Mouse (Mus musculus) midbrain, embryonic 13.5 days (tissue): Measurements from ENCODE around the gene Tnni3k. TPM values are rescaled to one million over a fixed set of nuclear protein-coding genes. Genes with fewer than 3 reads are reported as not detected.

Source experiments
- ATAC-seq: fragments of 200-750 bp; cut with Nextera tagmentation; 2 replicates; pipeline ENCODE4 v1.8.0; 2017; ENCODE audit warnings: mild to moderate bottlenecking, moderate TSS enrichment, moderate library complexity
- H3K27ac ChIP-seq: fragments of 300-500 bp; sonication (generic); 2 replicates; pipeline ENCODE4 v1.5.1; 2015; ENCODE audit warnings: inconsistent platforms, mild to moderate bottlenecking, moderate library complexity
- H3K27me3 ChIP-seq: fragments of 300-500 bp; sonication (generic); 2 replicates; pipeline ENCODE4 v1.6.1; 2015; ENCODE audit warnings: mild to moderate bottlenecking, inconsistent platforms
- H3K36me3 ChIP-seq: fragments of 300-500 bp; sonication (generic); 2 replicates; pipeline ENCODE4 v1.6.1; 2015; ENCODE audit warnings: mild to moderate bottlenecking, inconsistent platforms
- H3K4me1 ChIP-seq: fragments of 300-500 bp; sonication (generic); replicated peaks from 2 replicates; pipeline ENCODE4 v1.6.1; 2015; ENCODE audit warnings: inconsistent platforms
- H3K4me2 ChIP-seq: fragments of 300-500 bp; sonication (generic); replicated peaks from 2 replicates; pipeline ENCODE4 v1.6.1; 2015; ENCODE audit warnings: moderate library complexity, mild to moderate bottlenecking, inconsistent platforms
- H3K4me3 ChIP-seq: fragments of 300-500 bp; sonication (generic); replicated peaks from 2 replicates; pipeline ENCODE4 v1.5.1; 2015; ENCODE audit warnings: mild to moderate bottlenecking, inconsistent platforms
- H3K9ac ChIP-seq: fragments of 300-500 bp; sonication (generic); replicated peaks from 2 replicates; pipeline ENCODE4 v1.6.1; 2015; ENCODE audit warnings: mild to moderate bottlenecking, inconsistent platforms
- H3K9me3 ChIP-seq: fragments of 300-500 bp; sonication (generic); 2 replicates; pipeline ENCODE4 v1.6.1; 2016; ENCODE audit warnings: mild to moderate bottlenecking, inconsistent platforms
- WGBS: fragments of 180-500 bp; shearing (Covaris S2); methylation state at CpG from one replicate; pipeline ENCODE4 v1.1.7; 2015; 5-methylcytosine and 5-hydroxymethylcytosine counted together
- polyA plus RNA-seq: library from polyadenylated mRNA; unstranded; fragments of >200 nt; fragmentation: Nextera tagmentation; extraction: Ambion mirVana; gene quantifications from 2 replicates; pipeline ENCODE4 v1.2.1, GENCODE M21; 2015

Gene Tnni3k
- 0.08 TPM in 1 of 2 replicates, not detected in the other for polyA plus RNA-seq

DNA sequence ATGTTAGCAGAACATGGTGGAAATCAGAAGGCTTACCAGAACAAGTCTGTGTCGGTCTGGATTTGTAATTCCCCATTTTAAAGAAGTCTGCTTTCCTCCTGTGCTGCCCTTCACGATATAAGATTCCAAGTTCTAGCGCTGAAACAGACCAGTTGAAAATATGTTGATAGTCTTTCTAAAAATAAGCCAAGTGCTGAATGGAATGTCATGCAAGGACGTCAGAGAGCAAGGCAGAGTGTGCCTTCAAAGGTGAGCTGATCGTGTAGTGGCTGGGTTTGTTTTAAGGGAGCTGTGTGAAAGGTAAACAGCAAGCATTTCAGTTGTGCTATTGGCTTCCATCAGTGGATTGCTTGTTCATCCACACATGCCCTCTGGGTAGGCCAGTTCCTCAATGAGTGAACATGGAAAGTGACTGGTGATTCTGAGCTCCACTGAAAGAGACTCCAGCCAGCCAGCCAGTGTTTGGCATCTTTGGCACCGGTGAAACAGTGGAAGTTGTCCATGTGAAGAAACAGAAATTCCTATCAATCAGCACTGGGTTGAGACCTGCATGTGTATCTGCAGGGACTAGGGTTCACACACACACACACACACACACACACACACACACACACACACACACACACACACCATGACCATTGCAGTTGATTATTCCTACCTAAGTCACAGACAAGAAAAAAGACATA, at the start of gene Tnni3k:
Gene Tnni3k, minus strand, starts transcription at position 177 of the 686 bp plus-strand sequence.
- H3K4me2 ChIP-seq = no peak within 1 kb of the TSS
- H3K27me3 ChIP-seq = no peaks in the 10 kb centered on the region
- H3K36me3 ChIP-seq = no peaks in the 10 kb centered on the region
- no peaks in the 10 kb centered on the region for H3K4me1 ChIP-seq
- no peaks in the 10 kb centered on the region for H3K9me3 ChIP-seq
- no peak within 1 kb of the TSS for H3K27ac ChIP-seq
- 83% methylated on average over 6 of the region's 6 CpGs for WGBS
- no peak within 1 kb of the TSS for H3K9ac ChIP-seq
- no peak for ATAC-seq
- H3K4me3 ChIP-seq = no peak within 1 kb of the TSS

DNA sequence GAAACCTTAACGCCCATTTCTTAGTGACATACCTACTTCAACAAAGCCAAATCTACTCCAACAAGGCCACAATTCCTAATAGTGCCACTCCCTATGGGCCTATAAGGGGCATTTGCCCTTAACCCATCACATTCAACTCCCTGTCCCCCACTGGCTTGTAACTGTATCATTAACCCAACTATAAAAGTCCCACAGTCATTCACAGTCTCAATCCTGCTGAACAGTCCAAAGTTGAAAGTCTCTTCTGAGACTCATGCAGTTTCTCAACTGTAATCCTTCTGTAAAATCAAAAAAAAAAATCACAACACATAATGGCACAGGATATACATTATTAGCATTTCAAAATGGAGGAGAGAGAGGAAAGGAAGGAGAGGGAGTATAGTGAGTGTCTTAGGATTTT, 44.1 kb upstream of the Tnni3k start:
- Histone ChIP-seq H3K9me3 (no peaks in the 10 kb centered on the region), H3K27me3 (no peaks in the 10 kb centered on the region), H3K9ac (no peak overlapping the region), H3K27ac (no peak overlapping the region), H3K4me1 (no peaks in the 10 kb centered on the region), H3K36me3 (no peaks in the 10 kb centered on the region), H3K4me3 (no peak overlapping the region), H3K4me2 (no peak overlapping the region)
- WGBS = 86% methylated on average over 1 of the region's 1 CpGs
- no peak for ATAC-seq

DNA sequence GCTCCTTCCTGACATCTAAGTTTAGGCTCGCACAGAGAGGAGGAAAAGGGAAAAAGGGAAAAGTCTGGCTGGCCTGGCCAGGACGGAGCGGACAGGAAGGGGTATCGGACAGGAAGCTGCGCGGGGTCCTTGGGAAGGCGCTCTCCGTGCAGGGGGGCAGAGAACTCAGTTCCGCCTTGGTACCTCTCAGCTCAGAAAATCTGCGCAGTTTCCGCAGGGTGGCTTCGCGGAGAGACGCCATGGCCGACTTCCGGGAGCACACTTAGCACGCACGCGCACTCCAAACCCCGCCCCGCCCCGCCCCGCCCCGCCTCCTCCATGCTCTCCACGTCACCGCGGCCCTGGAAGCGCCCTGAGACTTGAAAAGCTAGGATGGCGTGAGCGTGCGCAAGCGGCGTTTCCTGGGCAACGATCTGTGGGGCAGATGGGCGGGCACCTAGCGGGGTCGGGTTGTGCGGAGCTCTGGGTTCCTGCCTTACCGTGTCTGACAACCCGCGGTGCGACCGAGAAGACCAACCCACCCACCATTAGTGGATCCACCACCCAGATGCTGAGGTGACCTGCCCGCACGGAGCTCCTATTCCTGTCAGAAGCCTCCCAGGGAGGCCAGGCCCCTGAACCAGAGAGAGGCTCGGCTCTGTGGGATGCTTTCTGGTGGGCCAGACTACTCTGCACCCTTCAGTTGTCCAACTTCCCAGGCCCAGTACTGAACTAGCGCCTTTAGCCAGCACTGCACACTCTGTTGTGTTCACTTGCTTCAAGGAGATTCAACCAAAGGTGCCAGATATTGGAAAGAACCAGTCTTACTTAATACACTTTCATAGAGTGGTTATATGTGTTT, 38.1 kb upstream of the Tnni3k start, which contains the start of the genes Fpgt and Lrriq3:
Gene Fpgt, minus strand, starts transcription at position 288 of the 841 bp plus-strand sequence.
Gene Lrriq3, plus strand, starts transcription at position 319 of the 841 bp plus-strand sequence.
- Histone ChIP-seq H3K27ac (peak within 1 kb of the TSS; percentile 91), H3K4me3 (peak within 1 kb of the TSS; percentile 54), H3K9me3 (no peaks in the 10 kb centered on the region), H3K4me1 (peaks cover 10% of the 10 kb centered on the region), H3K27me3 (no peaks in the 10 kb centered on the region), H3K9ac (peak within 1 kb of the TSS; percentile 76), H3K4me2 (peak within 1 kb of the TSS; percentile 59), H3K36me3 (no peaks in the 10 kb centered on the region)
- WGBS = under 1% methylated on average over 47 of the region's 47 CpGs
- peak; percentile 99 for ATAC-seq

DNA sequence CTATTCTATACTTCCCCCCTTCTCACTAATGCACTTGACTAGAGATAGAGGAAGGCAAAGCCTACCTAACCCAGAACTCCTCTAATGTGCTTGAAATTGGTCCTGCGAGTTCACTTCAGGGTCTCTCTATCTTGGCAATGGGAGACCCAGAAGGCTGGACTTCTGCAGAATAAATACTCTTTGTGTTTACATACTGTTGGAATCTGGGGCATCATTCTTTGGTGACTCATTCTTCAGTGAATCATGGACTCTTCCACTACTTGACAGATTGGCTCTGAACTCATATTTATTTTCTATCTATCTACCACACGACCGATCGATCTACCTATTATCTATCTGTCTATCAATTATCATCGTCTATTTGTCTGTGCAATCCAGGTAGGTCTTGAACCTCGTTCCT, 36.9 kb upstream of the Tnni3k start:
- Histone ChIP-seq H3K36me3 (peaks cover 7% of the 10 kb centered on the region), H3K27me3 (no peaks in the 10 kb centered on the region), H3K27ac (no peak overlapping the region), H3K4me3 (peak overlapping the region; percentile 54), H3K9ac (peak overlapping the region; percentile 70; the same call in 1 of the 2 replicates), H3K4me1 (peaks cover 10% of the 10 kb centered on the region), H3K9me3 (no peaks in the 10 kb centered on the region), H3K4me2 (peak overlapping the region; percentile 59)
- no peak for ATAC-seq
- WGBS = 96% methylated on average over 6 of the region's 6 CpGs

DNA sequence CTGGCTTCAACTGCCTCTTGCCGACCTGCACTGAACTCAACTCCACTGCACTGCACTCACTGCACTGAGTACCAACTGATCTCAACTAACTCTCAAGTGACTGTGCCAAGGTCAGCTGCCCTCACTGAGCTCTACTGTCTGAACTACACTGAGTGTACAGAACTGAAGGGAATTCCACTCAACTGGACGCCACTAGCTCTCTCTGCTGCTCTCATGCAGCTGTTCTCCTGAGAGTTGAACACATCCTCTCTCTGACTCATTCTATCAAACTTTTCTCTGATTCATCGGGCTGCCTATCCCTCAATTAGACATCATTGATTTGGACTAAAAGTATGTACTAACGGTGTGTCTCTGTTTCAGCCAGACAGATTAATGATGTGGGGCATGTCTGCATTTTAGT, 22.7 kb upstream of the Tnni3k start:
- 85% methylated on average over 4 of the region's 4 CpGs for WGBS
- H3K9ac ChIP-seq = no peak overlapping the region
- no peak for ATAC-seq

DNA sequence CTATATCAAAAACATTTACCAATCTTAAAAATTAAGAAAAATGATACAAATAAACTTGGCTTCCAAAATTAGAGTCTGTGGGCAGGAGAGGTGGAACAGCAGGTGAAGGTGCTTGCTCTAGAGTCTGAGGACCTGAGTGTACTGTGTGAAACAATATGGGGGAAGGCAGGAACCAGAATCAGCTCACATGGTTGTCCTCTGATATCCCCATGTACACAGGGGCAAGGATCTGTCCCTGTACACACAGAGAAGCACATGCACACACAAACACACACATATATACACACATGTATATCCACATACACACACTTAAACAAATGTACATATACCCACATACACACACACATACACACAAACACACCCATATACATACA, 4.2 kb upstream of the Tnni3k start:
- Histone ChIP-seq H3K36me3 (no peaks in the 10 kb centered on the region), H3K4me2 (no peak overlapping the region)

More for the DNA sequence above, 22.7 kb upstream of the Tnni3k start:
- Histone ChIP-seq H3K36me3 (no peaks in the 10 kb centered on the region), H3K27ac (no peak overlapping the region), H3K4me1 (no peaks in the 10 kb centered on the region), H3K4me3 (no peak overlapping the region), H3K27me3 (no peaks in the 10 kb centered on the region), H3K9me3 (no peaks in the 10 kb centered on the region), H3K4me2 (no peak overlapping the region)

DNA sequence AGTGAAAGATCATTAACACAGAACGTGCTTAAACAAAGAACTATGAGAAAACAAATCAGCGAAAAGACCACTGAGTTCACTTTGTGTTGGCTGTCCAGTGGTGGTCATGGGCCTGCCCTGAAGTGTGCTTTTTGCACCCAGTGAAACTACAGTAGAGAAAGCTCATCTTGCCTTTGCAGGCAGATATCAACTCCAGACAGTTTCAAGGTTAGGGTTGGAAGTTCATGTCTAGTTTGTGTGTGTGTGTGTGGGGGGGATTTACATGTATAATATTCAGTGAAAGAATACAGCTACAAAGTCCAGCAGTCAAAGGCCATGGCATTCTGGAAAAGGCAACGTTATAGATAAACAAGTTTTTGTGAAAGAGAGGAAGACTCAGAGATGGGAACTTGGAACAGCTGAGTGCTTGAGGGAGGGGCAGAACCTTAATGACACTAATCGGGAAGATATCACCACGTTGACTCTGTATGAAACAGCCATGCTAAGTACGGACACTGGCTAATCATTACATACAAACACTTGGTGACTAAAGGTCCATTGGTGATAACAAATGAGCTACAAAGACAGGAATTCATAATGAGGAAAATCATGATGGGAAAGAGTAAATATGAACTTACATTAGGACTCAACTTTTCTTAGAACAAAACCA, 3.7 kb upstream of the Tnni3k start:
- no peak overlapping the region for H3K4me3 ChIP-seq
- no peaks in the 10 kb centered on the region for H3K36me3 ChIP-seq
- H3K9ac ChIP-seq = no peak overlapping the region
- no peaks in the 10 kb centered on the region for H3K27me3 ChIP-seq
- no peak overlapping the region for H3K4me2 ChIP-seq
- no peak overlapping the region for H3K27ac ChIP-seq
- no peak for ATAC-seq
- H3K9me3 ChIP-seq = no peaks in the 10 kb centered on the region
- H3K4me1 ChIP-seq = no peaks in the 10 kb centered on the region
- 87% methylated on average over 6 of the region's 6 CpGs for WGBS

More for the DNA sequence above, 4.2 kb upstream of the Tnni3k start:
- Histone ChIP-seq H3K4me1 (no peaks in the 10 kb centered on the region), H3K9me3 (no peaks in the 10 kb centered on the region), H3K27ac (no peak overlapping the region), H3K27me3 (no peaks in the 10 kb centered on the region), H3K9ac (no peak overlapping the region), H3K4me3 (no peak overlapping the region)
- ATAC-seq = no peak

DNA sequence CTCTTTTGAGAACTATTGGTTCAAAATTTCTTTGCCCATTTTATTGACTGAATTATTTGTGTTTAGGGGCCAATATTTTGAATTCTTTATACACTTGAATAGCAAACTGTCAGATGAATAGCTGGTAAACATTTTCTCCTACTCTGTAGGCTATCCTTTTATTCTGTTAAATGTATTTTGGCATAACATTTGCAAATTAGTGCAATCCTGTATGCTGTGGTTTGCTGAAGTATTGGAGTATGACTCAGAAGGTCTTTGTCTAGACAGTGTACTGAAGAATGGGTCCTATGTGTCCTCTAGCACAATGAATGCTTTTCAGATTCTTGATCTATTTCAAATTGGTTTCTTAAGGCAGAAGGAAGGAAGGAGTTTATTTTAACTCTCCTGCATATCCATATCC, 2.4 kb upstream of the Tnni3k start:
- Histone ChIP-seq H3K27ac (no peak overlapping the region), H3K9me3 (no peaks in the 10 kb centered on the region), H3K9ac (no peak overlapping the region), H3K36me3 (no peaks in the 10 kb centered on the region), H3K4me1 (no peaks in the 10 kb centered on the region), H3K4me3 (no peak overlapping the region), H3K4me2 (no peak overlapping the region), H3K27me3 (no peaks in the 10 kb centered on the region)
- no peak for ATAC-seq

DNA sequence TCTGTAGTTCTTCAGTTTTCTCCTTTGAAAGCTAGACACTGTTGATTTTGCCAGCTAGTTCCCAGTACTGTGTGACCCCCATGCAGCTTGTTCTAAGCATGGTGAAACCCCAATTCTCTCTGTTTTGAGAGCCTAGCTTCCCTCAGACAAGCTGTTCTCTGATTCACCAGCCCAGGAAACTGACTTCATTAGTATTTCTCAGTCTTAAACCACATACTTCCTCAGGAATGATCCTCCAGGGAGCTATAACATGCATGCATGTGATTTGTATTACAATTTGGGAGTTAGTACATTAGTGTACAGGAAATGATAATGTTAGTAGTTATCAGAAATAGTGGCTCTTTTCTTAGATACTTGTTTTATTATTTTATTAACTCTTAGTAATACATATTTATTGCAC, 1.4 kb upstream of the Tnni3k start:
- ATAC-seq = no peak
- H3K9me3 ChIP-seq = no peaks in the 10 kb centered on the region

DNA sequence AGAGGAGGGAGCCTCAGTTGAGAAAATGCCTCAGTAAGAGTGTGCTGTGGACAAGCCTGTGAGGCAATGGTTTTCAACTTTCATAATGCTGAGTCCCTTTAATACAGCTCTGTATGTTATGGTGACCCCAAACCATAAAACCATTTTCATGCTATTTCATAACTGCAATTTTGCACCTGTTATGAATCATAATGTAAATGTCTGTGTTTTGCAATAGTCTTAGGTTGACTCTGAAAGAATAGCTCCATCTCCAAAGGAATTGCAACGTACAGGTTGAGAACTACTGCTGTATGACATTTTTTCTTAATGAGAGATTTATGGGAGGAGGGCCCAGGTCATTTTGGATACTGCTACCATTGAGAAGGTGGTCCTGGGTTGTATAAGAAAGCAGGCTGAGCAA, 2.0 kb downstream of the Tnni3k start:
- no peak for ATAC-seq
- Histone ChIP-seq H3K4me1 (no peaks in the 10 kb centered on the region), H3K36me3 (no peaks in the 10 kb centered on the region), H3K9ac (no peak overlapping the region), H3K9me3 (no peaks in the 10 kb centered on the region), H3K4me3 (no peak overlapping the region), H3K27me3 (no peaks in the 10 kb centered on the region), H3K4me2 (no peak overlapping the region), H3K27ac (no peak overlapping the region)
- WGBS = 70% methylated on average over 1 of the region's 1 CpGs

More for the DNA sequence above, 1.4 kb upstream of the Tnni3k start:
- Histone ChIP-seq H3K4me2 (no peak overlapping the region), H3K27ac (no peak overlapping the region), H3K9ac (no peak overlapping the region), H3K4me1 (no peaks in the 10 kb centered on the region), H3K4me3 (no peak overlapping the region), H3K27me3 (no peaks in the 10 kb centered on the region), H3K36me3 (no peaks in the 10 kb centered on the region)

DNA sequence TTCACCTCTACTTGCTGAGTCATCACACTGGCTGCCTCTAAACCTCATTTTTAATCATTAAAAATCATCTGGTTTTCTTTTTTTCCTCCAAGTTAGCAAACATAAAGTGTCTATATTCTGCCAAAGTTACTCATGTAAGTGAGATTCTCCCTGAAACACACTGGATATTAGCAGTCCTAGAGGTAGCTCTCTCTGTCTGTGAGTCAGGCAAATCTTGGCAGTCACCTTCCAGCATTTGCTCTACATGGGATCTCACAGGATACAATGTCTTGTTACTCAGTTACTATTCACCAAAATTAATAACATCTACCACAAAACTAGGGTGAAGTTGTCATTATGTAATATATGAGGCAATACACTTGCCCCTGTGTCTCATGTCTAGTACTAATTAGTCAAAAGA, 3.2 kb downstream of the Tnni3k start:
- H3K27ac ChIP-seq = no peak overlapping the region
- ATAC-seq = no peak
- H3K36me3 ChIP-seq = no peaks in the 10 kb centered on the region
- H3K4me3 ChIP-seq = no peak overlapping the region
- no peak overlapping the region for H3K9ac ChIP-seq
- H3K27me3 ChIP-seq = no peaks in the 10 kb centered on the region
- no peaks in the 10 kb centered on the region for H3K9me3 ChIP-seq
- H3K4me1 ChIP-seq = no peaks in the 10 kb centered on the region
- no peak overlapping the region for H3K4me2 ChIP-seq
